Mouse (Mus musculus): ENCODE data around the gene Cntnap3.
"Not testable (repeated sequence)": the region's sequence is repeated elsewhere in the genome, so short reads cannot be mapped to it uniquely, and the experiment has no call there.

Cntnap3 gene

DNA sequence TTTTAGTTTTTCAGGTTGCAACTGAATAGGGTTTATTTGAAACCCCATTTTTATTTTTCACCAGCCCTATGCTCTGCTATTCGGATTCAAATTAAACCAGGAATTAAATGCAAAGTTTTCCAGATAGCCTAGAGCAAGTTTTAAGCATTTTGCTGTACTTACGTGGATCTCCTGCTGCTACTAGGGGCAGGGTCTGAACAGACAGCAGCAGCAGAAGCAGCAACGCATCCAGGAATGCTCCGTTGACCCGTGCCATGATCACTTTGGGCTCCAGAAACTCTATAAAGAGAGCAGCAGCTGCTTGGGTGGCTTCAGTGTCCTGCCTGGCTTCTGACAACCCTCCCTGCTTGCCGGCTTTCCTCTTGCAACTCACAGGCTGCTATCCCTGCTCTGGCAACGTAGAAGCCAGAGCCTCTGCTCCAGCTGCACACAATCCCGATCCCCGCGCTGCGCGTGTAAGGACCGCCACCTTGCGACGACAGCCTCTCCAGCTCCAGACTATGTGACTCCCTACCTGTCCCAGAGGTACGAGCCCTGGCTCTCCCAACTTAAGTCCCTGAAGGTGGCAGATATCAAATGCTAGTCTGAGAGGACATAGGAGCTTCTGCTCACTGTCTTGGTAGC, at the start of gene Cntnap3:
Gene Cntnap3, minus strand, starts transcription at position 371 of the 624 bp plus-strand sequence.
- DNase-seq (ENCODE audit: low spot score in 2 of 2), result peak in 1 of 2 experiments; percentile 20

DNA sequence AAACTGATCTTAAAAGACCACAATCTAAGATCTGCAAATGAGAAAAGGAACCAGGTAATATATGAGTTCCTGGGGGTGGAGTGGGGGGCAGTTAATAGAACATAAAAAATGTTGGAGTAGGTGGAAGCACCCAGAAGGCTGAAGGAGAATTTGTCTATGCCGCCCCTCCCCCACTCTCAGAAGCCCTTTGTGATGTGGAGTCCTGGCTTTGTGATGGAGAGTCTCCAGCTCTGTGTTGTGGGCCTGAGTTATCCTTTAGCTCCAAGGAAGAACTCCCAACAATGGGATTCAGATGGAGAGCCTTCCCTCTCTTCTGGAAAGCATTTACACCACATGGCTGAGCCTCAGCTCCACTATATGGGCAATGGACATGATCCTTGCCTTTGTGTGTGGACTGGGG, 13.4 kb upstream of the Cntnap3 start, which contains the start of gene Spata31:
Gene Spata31, plus strand, starts transcription at position 216 of the 400 bp plus-strand sequence.
- DNase-seq (ENCODE audit: low spot score in 2 of 2), result no peak

GRCm38 (mm10) chr13:64903132-64903531, 623 bp downstream of the Cntnap3 start:
- no peak for DNase-seq (ENCODE audit: low spot score in 2 of 2)

DNA sequence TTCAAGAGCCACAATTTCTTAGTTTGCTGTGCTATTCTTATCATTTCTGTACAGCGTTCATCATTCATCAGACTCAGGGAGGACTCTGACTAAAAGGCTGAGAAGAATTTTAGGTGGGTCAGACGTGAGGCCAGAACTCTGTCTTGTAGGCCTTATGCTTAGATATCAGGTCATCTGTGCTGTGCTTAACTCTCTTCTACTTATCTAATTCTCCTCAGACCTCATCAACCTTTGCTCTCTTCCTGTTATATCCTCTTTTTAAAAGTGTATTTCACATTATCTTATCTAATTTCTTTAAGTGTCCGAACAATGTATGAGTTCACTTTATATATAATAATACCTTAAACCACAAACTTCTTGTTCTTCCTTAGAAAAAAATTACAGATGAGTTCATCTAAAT, 38.4 kb downstream of the Cntnap3 start:
- no peak for DNase-seq (ENCODE audit: low spot score in 2 of 2)

GRCm38 (mm10) chr13:64824856-64825255, 78.9 kb downstream of the Cntnap3 start:
- DNase-seq (ENCODE audit: low spot score in 2 of 2), result not testable (repeated sequence)

GRCm38 (mm10) chr13:64745383-64745782, 158.4 kb downstream of the Cntnap3 start:
- no peak for DNase-seq (ENCODE audit: low spot score in 2 of 2)

GRCm38 (mm10) chr13:64732244-64732643, 171.5 kb downstream of the Cntnap3 start:
- no peak for DNase-seq (ENCODE audit: low spot score in 2 of 2)

GRCm38 (mm10) chr13:64716791-64717190, 187.0 kb downstream of the Cntnap3 start:
- DNase-seq (ENCODE audit: low spot score in 2 of 2), result no peak

GRCm38 (mm10) chr13:64692463-64692862, 211.3 kb downstream of the Cntnap3 start:
- no peak for DNase-seq (ENCODE audit: low spot score in 2 of 2)
